Mouse (Mus musculus) myocyte (in vitro differentiated cells): Measurements from ENCODE around the gene Wdr62.

ENCODE experiments used
- CEBPB ChIP-seq: IDR thresholded peaks from 2 replicates; pipeline ENCODE4 v1.6.1; 2011; ENCODE audit warnings: mild to moderate bottlenecking, moderate library complexity; ENCODE audit not compliant: poor library complexity, insufficient read depth, severe bottlenecking
- E2F4 ChIP-seq: IDR thresholded peaks from one replicate; pipeline ENCODE4 v1.6.1; 2011; ENCODE audit warnings: mild to moderate bottlenecking, control low read depth, moderate library complexity; ENCODE audit not compliant: insufficient read depth
- MAX ChIP-seq: IDR thresholded peaks from one replicate; pipeline ENCODE4 v1.6.1; 2011; ENCODE audit warnings: low read depth, mild to moderate bottlenecking, control low read depth
- MYOD1 ChIP-seq, 3 experiments: IDR thresholded peaks; one replicate each; pipeline ENCODE4 v1.6.1; 2011; ENCODE audit warnings: control low read depth in 2 of 3, low read depth in 2 of 3, mild to moderate bottlenecking in 2 of 3, moderate library complexity in 1 of 3; ENCODE audit not compliant: insufficient read length in 2 of 3, control insufficient read depth in 1 of 3
- MYOG ChIP-seq, 3 experiments: IDR thresholded peaks; one replicate each; pipeline ENCODE4 v1.6.1; 2011; ENCODE audit warnings: control low read depth in 2 of 3, low read depth in 2 of 3, mild to moderate bottlenecking in 2 of 3; ENCODE audit not compliant: insufficient read length in 2 of 3, control insufficient read depth in 1 of 3, insufficient read depth in 1 of 3
- POLR2A ChIP-seq: IDR thresholded peaks from one replicate; pipeline ENCODE4 v1.6.1; 2011; ENCODE audit warnings: low read depth, mild to moderate bottlenecking, control low read depth, moderate library complexity; ENCODE audit not compliant: insufficient read length
- POLR2AphosphoS2 ChIP-seq: IDR thresholded peaks from one replicate; pipeline ENCODE4 v1.6.1; 2011; ENCODE audit warnings: low read depth, control low read depth; ENCODE audit not compliant: insufficient read length
- REST ChIP-seq: IDR thresholded peaks from one replicate; pipeline ENCODE4 v1.6.1; 2011; ENCODE audit warnings: mild to moderate bottlenecking, control low read depth, moderate library complexity; ENCODE audit not compliant: insufficient read depth, insufficient read length
- SRF ChIP-seq: IDR thresholded peaks from one replicate; pipeline ENCODE4 v1.6.1; 2011; ENCODE audit warnings: low read depth; ENCODE audit not compliant: control insufficient read depth, insufficient read length
- TCF12 ChIP-seq: IDR thresholded peaks from one replicate; pipeline ENCODE4 v1.6.1; 2011; ENCODE audit warnings: mild to moderate bottlenecking, control low read depth; ENCODE audit not compliant: poor library complexity, insufficient read depth, severe bottlenecking
- USF1 ChIP-seq: IDR thresholded peaks from one replicate; pipeline ENCODE4 v1.6.1; 2011; ENCODE audit warnings: low read depth, mild to moderate bottlenecking, control low read depth, moderate library complexity

DNA sequence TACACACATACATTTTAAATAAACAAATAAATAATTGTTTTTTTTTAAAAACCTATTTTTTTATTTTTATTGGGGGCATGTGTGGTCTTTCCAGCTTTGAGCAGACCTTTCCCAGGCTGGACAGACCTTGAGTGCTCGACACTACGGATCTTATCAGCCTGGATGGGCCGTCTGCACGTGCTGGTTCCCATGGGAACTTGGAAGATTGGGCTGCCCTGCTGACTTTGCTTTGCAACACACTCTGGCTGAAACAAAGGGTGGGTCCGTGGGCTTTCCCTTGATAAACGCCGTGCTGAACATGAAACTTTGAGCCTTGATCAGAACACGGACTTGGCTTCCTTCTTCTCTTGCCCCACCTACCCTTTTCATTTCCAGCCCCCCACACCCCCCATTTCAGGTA, 75.8 kb downstream of the Wdr62 start:
- TF ChIP-seq POLR2A (no peak), E2F4 (no peak), TCF12 (no peak), MAX (no peak), MYOD1 (IDR thresholded peaks at IDR 0.05; ENCODE audit: control insufficient read depth in 1 of 3, insufficient read length in 2 of 3, low read depth in 2 of 3) (no peak), USF1 (no peak), SRF (no peak), MYOG (IDR thresholded peaks at IDR 0.05; ENCODE audit: control insufficient read depth in 1 of 3, insufficient read depth in 1 of 3, insufficient read length in 2 of 3, low read depth in 2 of 3) (no peak), REST (no peak), POLR2AphosphoS2 (no peak), CEBPB (no peak)
